Mouse (Mus musculus): ENCODE data around the gene Neurod2. TPM values are rescaled to one million over a fixed set of nuclear protein-coding genes. Genes with fewer than 3 reads are reported as not detected.

The Neurod2 gene
- polyA plus RNA-seq, 1 experiment from 2014 or later: 5.6 TPM

DNA sequence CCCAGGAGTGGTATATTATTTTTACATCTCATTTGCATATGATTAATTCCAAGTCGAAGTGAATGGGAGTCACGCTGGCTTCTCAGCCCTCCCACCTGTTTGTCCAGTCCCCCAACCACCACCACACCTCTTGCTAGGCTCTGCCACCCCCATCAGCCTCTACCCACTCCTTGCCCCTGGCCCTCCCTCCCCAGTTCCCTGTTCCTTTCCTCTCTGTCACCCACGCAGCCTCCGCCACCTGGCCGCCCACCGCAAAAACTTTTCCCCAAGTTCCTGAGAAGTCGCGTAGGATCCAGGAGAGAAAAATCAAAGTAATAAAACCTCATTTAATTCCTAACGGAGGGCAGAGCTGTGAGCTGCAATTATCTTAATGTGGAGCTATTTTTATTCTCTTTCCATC, 16.7 kb upstream of the Neurod2 start:
- H3K27ac ChIP-seq (ENCODE audit: low read length): no peak overlapping the region
- no peak overlapping the region for H3K4me2 ChIP-seq (ENCODE audit: low read length)
- ATAC-seq: no peak
- H3K4me1 ChIP-seq (ENCODE audit: control insufficient read depth, insufficient read depth, low read length): peaks cover 15% of the 10 kb centered on the region
- H3K4me3 ChIP-seq (ENCODE audit: low read depth, low read length): no peak overlapping the region
- H3K9me3 ChIP-seq (replicated peaks; ENCODE audit: control insufficient read depth, low read length, poor library complexity, severe bottlenecking): no peaks in the 10 kb centered on the region
- H3K36me3 ChIP-seq (ENCODE audit: control insufficient read depth, insufficient read depth, low read length): no peaks in the 10 kb centered on the region
- peaks cover 61% of the 10 kb centered on the region for H3K27me3 ChIP-seq (ENCODE audit: control insufficient read depth, insufficient read depth, low read depth, low read length)
- WGBS: 6% methylated on average over 9 of the region's 9 CpGs
- no peak overlapping the region for H3K9ac ChIP-seq (ENCODE audit: low read depth, low read length)

DNA sequence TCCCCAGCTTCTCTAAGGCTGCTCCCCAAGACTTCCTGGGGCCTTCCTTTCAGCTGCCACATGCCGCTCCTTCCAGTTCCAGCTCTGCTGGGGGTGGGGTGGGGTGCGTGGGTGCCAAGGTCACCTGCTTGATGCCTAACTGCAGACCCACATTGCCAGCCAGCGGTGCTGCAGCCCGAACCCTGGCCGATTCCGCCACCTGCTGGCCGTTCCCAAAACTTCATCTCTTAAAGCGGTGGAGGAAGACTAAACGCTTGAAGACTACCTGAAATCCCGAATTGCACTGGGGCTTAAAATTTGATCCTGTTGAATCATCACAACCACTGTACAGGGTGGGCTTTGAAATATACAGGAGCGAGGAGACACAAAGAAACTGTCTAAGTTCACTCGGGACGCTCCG, 15.8 kb upstream of the Neurod2 start:
- no peak for ATAC-seq
- no peak overlapping the region for H3K27ac ChIP-seq (ENCODE audit: low read length)
- H3K27me3 ChIP-seq (ENCODE audit: control insufficient read depth, insufficient read depth, low read depth, low read length): peaks cover 55% of the 10 kb centered on the region
- H3K4me3 ChIP-seq (ENCODE audit: low read depth, low read length): 0 out of 2 replicates have a peak overlapping the region, but pooled peaks have one; percentile 7
- peak overlapping the region; percentile 11; the same call in 1 of the 2 replicates for H3K9ac ChIP-seq (ENCODE audit: low read depth, low read length)
- peak overlapping the region; percentile 48 for H3K4me2 ChIP-seq (ENCODE audit: low read length)
- H3K9me3 ChIP-seq (replicated peaks; ENCODE audit: control insufficient read depth, low read length, poor library complexity, severe bottlenecking): no peaks in the 10 kb centered on the region
- WGBS: under 1% methylated on average over 14 of the region's 14 CpGs
- H3K4me1 ChIP-seq (ENCODE audit: control insufficient read depth, insufficient read depth, low read length): peaks cover 15% of the 10 kb centered on the region
- no peaks in the 10 kb centered on the region for H3K36me3 ChIP-seq (ENCODE audit: control insufficient read depth, insufficient read depth, low read length)

DNA sequence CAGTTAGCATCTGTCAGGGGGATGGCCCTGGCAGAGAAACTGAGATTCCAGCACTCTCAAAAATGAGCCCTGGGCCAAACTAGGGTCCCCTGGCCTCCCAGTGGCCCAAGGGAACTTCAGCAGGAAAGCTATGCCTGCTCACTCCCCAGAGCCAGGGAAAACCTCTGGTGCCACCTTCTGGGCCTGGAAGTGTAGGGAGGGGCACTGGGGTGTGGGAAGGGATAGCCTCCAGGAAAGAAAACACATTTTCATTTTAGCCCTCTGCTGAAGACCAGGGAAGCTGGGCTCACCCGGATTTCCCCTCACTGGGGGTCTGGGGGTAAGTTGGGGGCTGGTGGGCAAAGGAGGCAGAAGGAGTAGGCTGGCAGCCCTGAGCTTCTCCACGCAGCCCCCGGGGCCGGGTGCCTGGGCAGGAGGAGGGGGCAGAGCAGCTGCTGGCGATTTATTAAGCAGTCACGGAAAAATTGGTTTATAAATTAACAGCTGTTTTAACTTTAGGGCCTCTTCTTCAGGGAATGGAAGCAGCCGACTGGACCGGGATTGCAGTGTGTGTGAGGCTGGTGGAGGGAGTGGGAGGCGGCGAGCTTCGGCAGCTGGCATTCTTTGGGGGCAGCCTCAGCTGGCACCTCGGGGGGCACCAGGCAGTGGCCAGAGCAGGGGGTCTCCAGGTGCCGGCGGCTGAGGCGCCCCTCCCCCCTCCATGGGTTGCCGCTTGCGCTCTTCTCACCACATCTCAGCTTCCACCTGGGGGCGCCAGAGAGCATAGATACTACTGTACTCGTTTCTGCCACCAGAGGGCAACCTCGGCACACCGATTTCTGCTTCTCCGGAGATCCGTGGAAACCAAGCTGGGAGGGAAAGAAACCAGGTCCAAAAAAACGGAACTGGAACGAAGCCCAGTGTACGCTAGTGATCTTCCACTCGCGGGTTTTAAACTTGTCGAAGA, 12.8 kb upstream of the Neurod2 start:
- Histone ChIP-seq H3K9ac (ENCODE audit: low read depth, low read length) (peak overlapping the region; percentile 27), H3K4me3 (ENCODE audit: low read depth, low read length) (peak overlapping the region; percentile 26), H3K27me3 (ENCODE audit: control insufficient read depth, insufficient read depth, low read depth, low read length) (peaks cover 52% of the 10 kb centered on the region), H3K36me3 (ENCODE audit: control insufficient read depth, insufficient read depth, low read length) (no peaks in the 10 kb centered on the region), H3K27ac (ENCODE audit: low read length) (no peak overlapping the region), H3K4me1 (ENCODE audit: control insufficient read depth, insufficient read depth, low read length) (peaks cover 7% of the 10 kb centered on the region), H3K9me3 (replicated peaks; ENCODE audit: control insufficient read depth, low read length, poor library complexity, severe bottlenecking) (no peaks in the 10 kb centered on the region), H3K4me2 (ENCODE audit: low read length) (peak overlapping the region; percentile 55)
- under 1% methylated on average over 26 of the region's 29 CpGs for WGBS
- peak; percentile 32; the same call in 1 of the 2 replicates for ATAC-seq

DNA sequence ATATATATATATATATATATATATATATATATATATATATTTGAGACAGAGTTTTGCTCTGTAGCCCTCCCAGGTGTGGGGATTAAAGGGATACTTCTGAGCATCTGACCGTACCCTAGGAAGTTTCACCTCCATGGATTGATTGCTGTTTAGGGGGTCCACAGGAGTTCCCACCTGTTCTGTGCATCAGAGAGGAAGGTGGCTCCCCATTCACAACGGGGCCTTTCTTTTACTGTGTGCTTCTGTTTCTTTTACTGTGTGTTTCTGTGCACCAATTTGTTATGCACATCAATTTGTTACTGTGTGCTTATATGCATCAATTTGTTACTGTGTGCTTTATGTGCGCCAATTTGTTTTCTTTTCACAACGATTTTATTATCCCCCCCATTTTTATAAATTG, 11.7 kb upstream of the Neurod2 start:
- no peak overlapping the region for H3K9ac ChIP-seq (ENCODE audit: low read depth, low read length)
- H3K27ac ChIP-seq (ENCODE audit: low read length): no peak overlapping the region
- no peak overlapping the region for H3K4me3 ChIP-seq (ENCODE audit: low read depth, low read length)
- H3K4me1 ChIP-seq (ENCODE audit: control insufficient read depth, insufficient read depth, low read length): peaks cover 7% of the 10 kb centered on the region
- WGBS: 69% methylated on average over 4 of the region's 4 CpGs
- no peak overlapping the region for H3K4me2 ChIP-seq (ENCODE audit: low read length)
- H3K36me3 ChIP-seq (ENCODE audit: control insufficient read depth, insufficient read depth, low read length): no peaks in the 10 kb centered on the region
- no peaks in the 10 kb centered on the region for H3K9me3 ChIP-seq (replicated peaks; ENCODE audit: control insufficient read depth, low read length, poor library complexity, severe bottlenecking)
- no peak for ATAC-seq
- peaks cover 51% of the 10 kb centered on the region for H3K27me3 ChIP-seq (ENCODE audit: control insufficient read depth, insufficient read depth, low read depth, low read length)

DNA sequence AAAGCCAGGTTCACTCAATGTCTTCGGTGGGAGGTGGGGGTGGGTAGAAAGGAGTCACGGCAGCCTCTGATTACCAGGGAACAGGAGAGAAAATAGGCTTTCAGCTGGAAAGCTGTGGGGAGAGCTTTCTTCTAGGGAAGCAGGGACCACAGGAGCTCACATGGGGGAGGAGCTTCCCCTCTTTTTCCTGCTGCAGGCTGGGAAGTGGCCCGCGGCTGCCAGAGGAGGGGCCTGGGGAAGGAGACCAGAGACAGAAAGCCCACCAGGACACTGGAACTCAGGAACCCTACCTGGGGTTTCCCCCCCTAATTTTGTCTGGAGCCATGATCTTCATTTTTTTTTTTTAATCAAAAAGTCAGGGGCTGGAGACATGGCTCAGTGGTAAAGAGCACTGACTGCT, 11.1 kb upstream of the Neurod2 start:
- Histone ChIP-seq H3K9ac (ENCODE audit: low read depth, low read length) (no peak overlapping the region), H3K27ac (ENCODE audit: low read length) (no peak overlapping the region), H3K36me3 (ENCODE audit: control insufficient read depth, insufficient read depth, low read length) (no peaks in the 10 kb centered on the region), H3K4me3 (ENCODE audit: low read depth, low read length) (no peak overlapping the region), H3K27me3 (ENCODE audit: control insufficient read depth, insufficient read depth, low read depth, low read length) (peaks cover 54% of the 10 kb centered on the region), H3K4me2 (ENCODE audit: low read length) (no peak overlapping the region), H3K4me1 (ENCODE audit: control insufficient read depth, insufficient read depth, low read length) (peaks cover 7% of the 10 kb centered on the region), H3K9me3 (replicated peaks; ENCODE audit: control insufficient read depth, low read length, poor library complexity, severe bottlenecking) (no peaks in the 10 kb centered on the region)
- WGBS: 4% methylated on average over 4 of the region's 4 CpGs
- no peak for ATAC-seq

DNA sequence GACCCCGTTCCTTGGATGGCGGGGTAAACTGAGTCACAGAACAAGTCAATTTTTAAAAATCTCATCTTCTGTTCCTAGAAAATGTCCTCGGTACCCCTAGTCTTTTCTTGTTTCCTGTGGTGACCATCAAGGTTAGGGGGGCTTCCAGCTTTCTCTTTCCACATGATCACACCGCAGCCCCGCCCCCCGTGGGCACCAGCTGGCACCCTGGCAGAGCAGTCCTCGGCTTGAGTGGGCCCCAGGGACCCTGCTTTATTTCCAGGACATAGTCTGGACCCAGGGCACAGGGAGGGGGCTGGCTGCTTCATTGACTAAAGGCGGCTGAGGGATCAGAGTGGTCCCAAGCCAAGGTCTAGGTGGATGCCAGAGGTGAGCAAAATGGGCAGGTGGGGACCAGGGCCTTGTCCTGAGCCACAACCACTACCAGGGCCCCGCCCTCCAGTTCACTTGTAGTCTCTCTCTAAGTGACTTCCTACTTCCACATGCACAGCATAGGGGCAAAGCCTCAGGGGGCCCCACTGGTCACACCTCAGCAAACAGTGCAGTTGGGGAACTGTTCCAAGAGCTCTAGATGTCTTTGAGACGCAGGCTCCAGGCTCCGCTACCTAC, 10.3 kb upstream of the Neurod2 start:
- Histone ChIP-seq H3K4me1 (ENCODE audit: control insufficient read depth, insufficient read depth, low read length) (peaks cover 5% of the 10 kb centered on the region), H3K36me3 (ENCODE audit: control insufficient read depth, insufficient read depth, low read length) (no peaks in the 10 kb centered on the region), H3K9ac (ENCODE audit: low read depth, low read length) (peak overlapping the region; percentile 66; the same call in 1 of the 2 replicates), H3K9me3 (replicated peaks; ENCODE audit: control insufficient read depth, low read length, poor library complexity, severe bottlenecking) (no peaks in the 10 kb centered on the region), H3K4me3 (ENCODE audit: low read depth, low read length) (peak overlapping the region; percentile 62), H3K4me2 (ENCODE audit: low read length) (peak overlapping the region; percentile 98), H3K27ac (ENCODE audit: low read length) (peak overlapping the region; percentile 81), H3K27me3 (ENCODE audit: control insufficient read depth, insufficient read depth, low read depth, low read length) (peaks cover 60% of the 10 kb centered on the region)
- WGBS: 8% methylated on average over 11 of the region's 11 CpGs
- no peak for ATAC-seq

DNA sequence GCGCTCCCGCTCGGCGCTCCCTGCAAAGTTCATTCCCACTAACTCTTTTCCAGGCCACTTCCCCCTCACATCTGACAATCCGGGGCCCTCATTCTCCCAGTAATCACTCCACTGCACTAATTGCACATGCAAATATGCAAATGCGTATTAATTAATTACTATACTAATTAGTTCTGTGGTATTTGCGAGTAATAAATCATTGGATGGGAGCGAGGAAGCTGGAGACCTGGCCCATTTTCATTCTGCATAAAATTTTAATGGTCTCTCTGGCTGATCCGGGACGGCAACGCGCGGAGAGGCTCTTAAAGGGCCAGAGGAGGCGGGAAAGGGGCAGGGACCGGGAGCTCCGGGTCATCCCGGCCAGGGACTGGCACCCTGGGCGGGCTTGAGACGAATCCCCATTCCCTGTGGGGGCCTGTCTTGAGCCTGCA, 9.6 kb upstream of the Neurod2 start:
- Histone ChIP-seq H3K9ac (ENCODE audit: low read depth, low read length) (peak overlapping the region; percentile 66), H3K4me3 (ENCODE audit: low read depth, low read length) (peak overlapping the region; percentile 62), H3K4me1 (ENCODE audit: control insufficient read depth, insufficient read depth, low read length) (peaks cover 12% of the 10 kb centered on the region), H3K27ac (ENCODE audit: low read length) (peak overlapping the region; percentile 81), H3K27me3 (ENCODE audit: control insufficient read depth, insufficient read depth, low read depth, low read length) (peaks cover 64% of the 10 kb centered on the region), H3K36me3 (ENCODE audit: control insufficient read depth, insufficient read depth, low read length) (no peaks in the 10 kb centered on the region), H3K9me3 (replicated peaks; ENCODE audit: control insufficient read depth, low read length, poor library complexity, severe bottlenecking) (no peaks in the 10 kb centered on the region), H3K4me2 (ENCODE audit: low read length) (peak overlapping the region; percentile 98)
- WGBS: 0% methylated on average over 19 of the region's 19 CpGs
- ATAC-seq: no peak

DNA sequence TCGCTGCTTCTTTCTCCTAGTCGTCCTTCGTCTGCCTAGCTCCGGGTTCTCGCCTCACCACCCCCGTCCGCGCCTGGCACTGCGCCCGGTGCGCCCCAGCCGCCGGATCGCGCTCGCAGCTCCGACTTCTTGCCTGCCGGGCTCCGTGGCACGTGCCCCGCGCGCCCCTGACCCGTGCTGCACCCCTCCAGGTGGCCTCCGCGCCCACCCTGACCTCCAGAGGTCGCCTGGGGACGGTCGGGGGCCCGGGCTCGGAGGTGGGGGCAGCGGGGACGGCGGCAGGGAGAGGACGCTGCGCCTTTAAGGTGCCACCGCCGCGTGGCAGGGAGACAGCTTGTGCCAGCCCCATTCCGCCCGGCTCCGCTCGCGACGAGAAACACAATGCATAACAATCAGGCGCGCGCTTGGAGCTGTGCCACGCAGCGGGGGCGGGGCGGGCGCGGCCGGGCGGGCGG, 9.1 kb upstream of the Neurod2 start:
- Histone ChIP-seq H3K36me3 (ENCODE audit: control insufficient read depth, insufficient read depth, low read length) (no peaks in the 10 kb centered on the region), H3K27me3 (ENCODE audit: control insufficient read depth, insufficient read depth, low read depth, low read length) (peaks cover 69% of the 10 kb centered on the region), H3K4me2 (ENCODE audit: low read length) (peak overlapping the region; percentile 98), H3K4me3 (ENCODE audit: low read depth, low read length) (peak overlapping the region; percentile 62), H3K9me3 (replicated peaks; ENCODE audit: control insufficient read depth, low read length, poor library complexity, severe bottlenecking) (no peaks in the 10 kb centered on the region), H3K27ac (ENCODE audit: low read length) (peak overlapping the region; percentile 81), H3K9ac (ENCODE audit: low read depth, low read length) (peak overlapping the region; percentile 66), H3K4me1 (ENCODE audit: control insufficient read depth, insufficient read depth, low read length) (peaks cover 14% of the 10 kb centered on the region)
- ATAC-seq: no peak
- under 1% methylated on average over 46 of the region's 57 CpGs for WGBS

All from midbrain, embryonic 16.5 days (tissue).